Mouse (Mus musculus) small intestine, adult 2 months (tissue): Measurements from ENCODE around the gene Aif1.

Source experiments
- CTCF ChIP-seq: fragments of 200-500 bp; IDR thresholded peaks from 2 replicates; pipeline ENCODE4 v1.5.1; 2012; ENCODE audit warnings: low read depth, mild to moderate bottlenecking, control low read depth, inconsistent platforms, low read length, moderate library complexity, mixed read lengths; ENCODE audit not compliant: insufficient replicate concordance, insufficient read length; ENCODE audit errors: extremely low read depth
- POLR2A ChIP-seq: fragments of 200-500 bp; IDR thresholded peaks from 2 replicates; pipeline ENCODE4 v1.6.1; 2012; ENCODE audit warnings: low read depth, mild to moderate bottlenecking, control low read depth, inconsistent platforms, low read length, moderate library complexity

DNA sequence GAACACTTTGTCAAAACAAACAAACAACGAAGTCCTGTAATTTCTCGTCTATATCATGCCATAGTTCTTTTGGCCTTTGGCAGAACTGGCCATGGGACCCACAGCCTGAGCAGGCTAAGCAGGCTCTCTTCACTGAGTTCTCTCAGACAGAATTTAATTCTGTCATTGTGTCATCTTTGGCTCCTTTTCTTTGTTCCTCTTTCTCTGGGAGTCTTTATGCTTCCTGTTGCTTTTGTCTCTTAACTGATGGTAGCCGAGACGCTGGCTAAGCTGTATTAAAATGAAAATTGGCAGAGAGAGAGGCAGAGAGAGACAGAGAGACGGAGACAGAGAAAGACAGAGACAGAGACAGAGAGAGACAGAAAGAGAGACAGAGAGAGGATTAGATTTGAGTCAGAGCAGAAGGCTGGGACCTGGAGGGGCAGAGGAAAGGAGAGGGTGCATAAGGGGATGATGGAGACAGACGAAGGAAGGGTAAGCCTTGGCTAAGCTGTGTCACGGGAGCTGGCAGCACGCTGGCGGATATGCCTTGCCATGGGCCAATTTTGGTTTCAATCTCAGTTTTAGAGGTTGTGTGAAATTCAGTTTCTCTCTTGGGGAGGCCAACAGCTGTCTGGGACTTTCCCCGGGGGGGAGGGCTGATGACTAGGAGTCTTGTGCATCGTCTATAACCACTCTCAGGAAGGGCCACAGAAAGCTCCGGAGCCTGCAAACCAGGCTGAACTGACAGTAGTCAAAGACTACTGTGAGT is 34.1 kb upstream of the Aif1 start:
- TF ChIP-seq CTCF, result no peak
- no peak for TF ChIP-seq POLR2A
